Mouse (Mus musculus) lung, embryonic 15.5 days (tissue): ENCODE measurements around the gene Ccdc34. TPM values are rescaled to one million over a fixed set of nuclear protein-coding genes. Genes with fewer than 3 reads are reported as not detected.

Experiments
- ATAC-seq: fragments of 200-750 bp; cut with Nextera tagmentation; 2 replicates; pipeline ENCODE4 v1.8.0; 2017; ENCODE audit warnings: moderate number of reproducible peaks, borderline replicate concordance; ENCODE audit not compliant: low FRiP score, low TSS enrichment; ENCODE audit errors: extremely low read depth
- H3K27ac ChIP-seq: fragments of 300-500 bp; sonication (generic); 2 replicates; pipeline ENCODE4 v1.5.1; 2015; ENCODE audit warnings: moderate library complexity, mild to moderate bottlenecking, inconsistent platforms
- H3K27me3 ChIP-seq: fragments of 300-500 bp; sonication (generic); 2 replicates; pipeline ENCODE4 v1.6.1; 2015; ENCODE audit warnings: inconsistent platforms
- H3K36me3 ChIP-seq: fragments of 300-500 bp; sonication (generic); 2 replicates; pipeline ENCODE4 v1.6.1; 2015; ENCODE audit warnings: inconsistent platforms
- H3K4me1 ChIP-seq: fragments of 300-500 bp; sonication (generic); 2 replicates; pipeline ENCODE4 v1.6.1; 2015; ENCODE audit warnings: inconsistent platforms
- H3K4me2 ChIP-seq: fragments of 300-500 bp; sonication (generic); 2 replicates; pipeline ENCODE4 v1.6.1; 2015; ENCODE audit warnings: inconsistent platforms, mild to moderate bottlenecking, moderate library complexity
- H3K4me3 ChIP-seq: fragments of 300-500 bp; sonication (generic); 2 replicates; pipeline ENCODE4 v1.5.1; 2015; ENCODE audit warnings: mild to moderate bottlenecking, inconsistent platforms
- H3K9ac ChIP-seq: fragments of 300-500 bp; sonication (generic); 2 replicates; pipeline ENCODE4 v1.6.1; 2015; ENCODE audit warnings: inconsistent platforms
- H3K9me3 ChIP-seq: fragments of 300-500 bp; sonication (generic); 2 replicates; pipeline ENCODE4 v1.6.1; 2016; ENCODE audit warnings: inconsistent platforms
- WGBS: fragments of 180-500 bp; shearing (Covaris S2); methylation state at CpG from one replicate; pipeline ENCODE4 v1.1.7; 2015; 5-methylcytosine and 5-hydroxymethylcytosine counted together
- polyA plus RNA-seq: library from polyadenylated mRNA; unstranded; fragments of >200 nt; fragmentation: Nextera tagmentation; extraction: Ambion mirVana; gene quantifications from 2 replicates; pipeline ENCODE4 v1.2.1, GENCODE M21; 2015

Ccdc34 gene
- polyA plus RNA-seq, 1 experiment from 2014 or later, result 36.8 TPM

- Histone ChIP-seq H3K36me3 (no peaks in the 10 kb centered on the region), H3K27ac (no peak overlapping the region), H3K9ac (no peak overlapping the region), H3K4me1 (no peaks in the 10 kb centered on the region), H3K4me2 (no peak overlapping the region), H3K27me3 (peaks cover 15% of the 10 kb centered on the region; the same call in 1 of the 2 replicates), H3K4me3 (no peak overlapping the region), H3K9me3 (no peaks in the 10 kb centered on the region)
- no peak for ATAC-seq
- 62% methylated on average over 3 of the region's 3 CpGs for whole genome bisulfite sequencing
Measured at GRCm38 (mm10) chr2:110005596-110006239, 11.9 kb upstream of the Ccdc34 start.

DNA sequence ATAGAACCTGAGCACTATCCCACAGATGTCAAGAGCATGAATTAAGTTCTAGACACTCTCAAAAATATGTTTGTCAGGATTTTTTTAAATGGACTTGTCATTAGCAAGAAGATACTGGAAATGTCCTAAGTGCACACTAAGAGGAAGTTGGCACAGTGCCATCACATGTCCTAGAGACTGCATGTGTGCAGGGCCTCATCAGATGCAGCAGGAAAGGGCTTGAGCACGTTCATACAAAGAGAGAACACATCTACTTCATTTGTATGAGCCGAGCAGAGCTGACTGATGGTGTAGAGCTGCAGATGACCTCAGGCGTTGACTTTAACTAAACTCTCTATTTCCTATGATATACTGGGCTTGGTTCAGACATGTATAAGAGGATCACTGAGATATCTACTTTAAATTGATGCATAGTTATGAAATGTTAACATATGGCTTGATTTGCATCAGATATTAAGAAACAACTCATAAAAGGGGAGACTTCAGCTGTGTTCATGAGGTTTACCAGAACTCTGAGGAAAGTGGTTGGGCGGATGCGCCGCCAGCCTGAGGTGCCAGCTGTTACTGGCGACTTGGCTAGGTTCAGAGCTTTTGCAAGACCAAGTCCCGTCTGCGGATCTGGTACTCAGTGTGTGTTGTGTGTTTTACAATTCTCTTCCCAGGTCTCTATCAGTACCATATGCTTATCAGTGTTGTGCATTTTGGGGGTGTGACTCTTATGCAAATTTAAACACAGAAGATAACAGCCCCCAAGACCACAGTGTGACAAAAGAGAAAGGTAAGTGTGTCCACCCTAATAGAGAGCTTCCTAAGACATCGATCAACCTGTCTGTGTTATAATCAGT, 10.0 kb upstream of the Ccdc34 start:
- Histone ChIP-seq H3K4me1 (no peaks in the 10 kb centered on the region), H3K27me3 (peaks cover 12% of the 10 kb centered on the region; the same call in 1 of the 2 replicates), H3K9me3 (no peaks in the 10 kb centered on the region), H3K9ac (no peak overlapping the region), H3K4me3 (no peak overlapping the region), H3K27ac (no peak overlapping the region), H3K36me3 (no peaks in the 10 kb centered on the region), H3K4me2 (no peak overlapping the region)
- ATAC-seq, result no peak
- 84% methylated on average over 10 of the region's 10 CpGs for WGBS

GRCm38 (mm10) chr2:110009449-110009848, 8.2 kb upstream of the Ccdc34 start:
- Histone ChIP-seq H3K4me1 (no peaks in the 10 kb centered on the region), H3K4me2 (no peak overlapping the region), H3K36me3 (no peaks in the 10 kb centered on the region), H3K27me3 (peaks cover 12% of the 10 kb centered on the region; the same call in 1 of the 2 replicates), H3K9me3 (no peaks in the 10 kb centered on the region), H3K27ac (no peak overlapping the region), H3K4me3 (no peak overlapping the region), H3K9ac (no peak overlapping the region)
- no peak for ATAC-seq

DNA sequence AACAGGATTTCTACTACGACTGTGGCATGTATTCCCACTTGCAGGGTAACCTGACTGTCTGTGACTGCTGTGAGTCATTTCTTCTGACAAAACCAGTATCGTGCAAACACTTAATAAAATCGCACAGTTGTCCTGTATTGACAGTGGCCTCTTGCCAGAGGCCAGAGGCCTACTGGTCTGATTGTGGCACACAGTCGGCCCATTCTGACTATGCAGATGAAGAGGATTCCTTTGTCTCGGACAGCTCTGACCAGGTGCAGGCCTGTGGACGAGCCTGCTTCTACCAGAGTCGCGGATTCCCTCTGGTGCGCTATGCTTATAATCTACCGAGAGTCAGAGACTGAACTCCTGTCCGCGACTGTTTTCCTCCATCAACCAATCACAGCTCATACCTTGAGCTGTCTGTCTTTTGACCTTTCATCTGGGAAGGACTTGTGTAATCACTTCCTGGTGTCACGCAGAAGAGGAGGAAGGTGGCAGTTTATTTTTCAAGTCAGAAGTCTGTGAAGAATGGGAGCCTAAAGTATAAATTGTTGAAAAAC, 5.4 kb upstream of the Ccdc34 start:
- H3K4me1 ChIP-seq, result no peaks in the 10 kb centered on the region
- peaks cover 9% of the 10 kb centered on the region; the same call in 1 of the 2 replicates for H3K27me3 ChIP-seq
- no peak overlapping the region for H3K27ac ChIP-seq
- no peaks in the 10 kb centered on the region for H3K9me3 ChIP-seq
- no peak overlapping the region for H3K4me3 ChIP-seq
- H3K9ac ChIP-seq, result no peak overlapping the region
- WGBS, result 78% methylated on average over 13 of the region's 13 CpGs
- ATAC-seq, result no peak
- H3K36me3 ChIP-seq, result no peaks in the 10 kb centered on the region
- no peak overlapping the region for H3K4me2 ChIP-seq

DNA sequence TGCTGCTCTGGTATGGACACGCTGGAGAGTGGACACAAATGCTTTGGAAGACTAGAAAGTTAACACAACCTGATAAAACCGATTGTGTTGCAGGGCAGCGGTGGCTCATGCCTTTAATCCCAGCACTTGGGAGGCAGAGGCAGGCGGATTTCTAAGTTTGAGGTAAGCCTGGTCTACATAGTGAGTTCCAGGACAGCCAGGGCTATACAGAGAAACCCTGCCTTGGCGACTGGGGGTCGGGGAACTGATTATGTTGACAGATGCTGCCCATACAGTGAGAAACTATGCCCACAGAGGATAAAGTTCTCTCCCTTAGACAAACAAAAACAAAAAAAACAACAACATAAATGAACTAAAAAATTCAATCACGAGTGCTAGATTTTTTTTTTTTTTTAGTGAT, 530 bp upstream of the Ccdc34 start:
- 36% methylated on average over 7 of the region's 7 CpGs for WGBS
- H3K27ac ChIP-seq, result no peak overlapping the region
- H3K4me1 ChIP-seq, result peaks cover 11% of the 10 kb centered on the region; the same call in 1 of the 2 replicates
- no peak for ATAC-seq
- H3K9ac ChIP-seq, result peak overlapping the region; percentile 85
- peaks cover 7% of the 10 kb centered on the region for H3K36me3 ChIP-seq
- no peaks in the 10 kb centered on the region for H3K27me3 ChIP-seq
- peak overlapping the region; percentile 81 for H3K4me3 ChIP-seq
- no peaks in the 10 kb centered on the region for H3K9me3 ChIP-seq
- H3K4me2 ChIP-seq, result peak overlapping the region; percentile 68

- Histone ChIP-seq H3K4me2 (peak overlapping the region; percentile 68; the same call in 1 of the 2 replicates), H3K27me3 (no peaks in the 10 kb centered on the region), H3K4me3 (no peak overlapping the region), H3K9ac (no peak overlapping the region), H3K36me3 (peaks cover 10% of the 10 kb centered on the region), H3K27ac (no peak overlapping the region), H3K9me3 (no peaks in the 10 kb centered on the region), H3K4me1 (peaks cover 11% of the 10 kb centered on the region; the same call in 1 of the 2 replicates)
- no peak for ATAC-seq
- WGBS, result 90% methylated on average over 4 of the region's 4 CpGs
Measured at GRCm38 (mm10) chr2:110019656-110020055, 2.0 kb downstream of the Ccdc34 start.

DNA sequence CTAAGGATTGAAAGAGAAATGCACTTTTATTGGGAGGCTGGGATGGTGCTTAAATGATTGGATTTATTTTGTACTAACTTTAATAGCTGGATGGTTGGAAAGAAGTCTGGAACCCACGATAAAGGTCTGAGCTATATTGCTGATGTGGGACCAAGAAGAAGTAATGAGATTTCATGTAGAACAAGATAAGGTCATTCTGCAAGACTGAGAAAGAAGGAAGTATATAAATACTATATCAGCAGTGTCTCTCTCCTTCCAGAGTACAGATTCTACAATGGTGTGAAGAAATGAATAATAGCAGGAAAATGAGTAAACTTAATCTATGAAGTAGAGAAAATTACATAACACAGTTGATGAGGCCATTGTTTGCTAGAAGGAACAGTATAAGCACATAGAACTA, 2.8 kb downstream of the Ccdc34 start:
- H3K9ac ChIP-seq, result no peak overlapping the region
- no peak overlapping the region for H3K27ac ChIP-seq
- peaks cover 11% of the 10 kb centered on the region; the same call in 1 of the 2 replicates for H3K4me1 ChIP-seq
- no peak overlapping the region for H3K4me2 ChIP-seq
- H3K4me3 ChIP-seq, result no peak overlapping the region
- no peaks in the 10 kb centered on the region for H3K9me3 ChIP-seq
- ATAC-seq, result no peak
- WGBS, result 88% methylated on average over 1 of the region's 1 CpGs
- peaks cover 10% of the 10 kb centered on the region for H3K36me3 ChIP-seq
- no peaks in the 10 kb centered on the region for H3K27me3 ChIP-seq

- Histone ChIP-seq H3K9ac (no peak overlapping the region), H3K27ac (no peak overlapping the region), H3K4me2 (no peak overlapping the region), H3K27me3 (no peaks in the 10 kb centered on the region), H3K4me3 (no peak overlapping the region), H3K4me1 (peaks cover 12% of the 10 kb centered on the region; the same call in 1 of the 2 replicates), H3K9me3 (no peaks in the 10 kb centered on the region), H3K36me3 (peaks cover 10% of the 10 kb centered on the region; the same call in 1 of the 2 replicates)
- ATAC-seq, result no peak; the same call in 1 of the 2 replicates
- WGBS, result 15% methylated on average over 4 of the region's 4 CpGs
Measured at GRCm38 (mm10) chr2:110036265-110036664, 18.6 kb downstream of the Ccdc34 start.

DNA sequence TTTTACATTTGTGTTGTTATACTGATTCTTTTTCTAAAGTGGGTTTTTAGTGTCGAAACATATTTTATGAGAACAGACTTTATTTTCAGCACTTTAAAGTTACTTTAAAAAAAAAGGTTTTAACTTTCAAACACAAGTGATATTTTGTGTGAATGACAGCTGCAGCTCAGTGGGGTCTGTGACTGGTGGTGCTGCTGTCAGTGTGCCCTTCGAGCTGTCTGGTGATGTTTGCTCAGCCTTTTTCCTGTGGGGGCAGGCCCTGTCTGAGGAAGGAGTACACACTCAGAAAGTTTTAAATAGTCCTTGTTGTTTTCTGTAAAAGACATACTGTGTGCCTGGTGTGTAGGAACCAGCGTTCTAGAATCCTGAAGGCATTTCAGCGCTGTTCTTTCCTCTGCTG, 19.0 kb downstream of the Ccdc34 start:
- 38% methylated on average over 4 of the region's 4 CpGs for WGBS
- peaks cover 12% of the 10 kb centered on the region; the same call in 1 of the 2 replicates for H3K4me1 ChIP-seq
- H3K4me2 ChIP-seq, result no peak overlapping the region
- no peak overlapping the region for H3K27ac ChIP-seq
- no peaks in the 10 kb centered on the region for H3K9me3 ChIP-seq
- peaks cover 10% of the 10 kb centered on the region; the same call in 1 of the 2 replicates for H3K36me3 ChIP-seq
- no peak overlapping the region for H3K9ac ChIP-seq
- no peak; the same call in 1 of the 2 replicates for ATAC-seq
- no peak overlapping the region for H3K4me3 ChIP-seq
- H3K27me3 ChIP-seq, result no peaks in the 10 kb centered on the region

GRCm38 (mm10) chr2:110037221-110037620, 19.6 kb downstream of the Ccdc34 start:
- Histone ChIP-seq H3K9me3 (no peaks in the 10 kb centered on the region), H3K4me1 (peaks cover 12% of the 10 kb centered on the region; the same call in 1 of the 2 replicates), H3K27me3 (no peaks in the 10 kb centered on the region), H3K9ac (no peak overlapping the region), H3K36me3 (peaks cover 10% of the 10 kb centered on the region; the same call in 1 of the 2 replicates), H3K4me2 (no peak overlapping the region), H3K27ac (no peak overlapping the region), H3K4me3 (no peak overlapping the region)
- no peak for ATAC-seq
- WGBS, result 51% methylated on average over 2 of the region's 2 CpGs

- H3K4me3 ChIP-seq, result no peak overlapping the region
Measured at GRCm38 (mm10) chr2:110038341-110038740, 20.7 kb downstream of the Ccdc34 start.

More at GRCm38 (mm10) chr2:110038341-110038740, 20.7 kb downstream of the Ccdc34 start:
- H3K9ac ChIP-seq, result no peak overlapping the region
- no peaks in the 10 kb centered on the region for H3K9me3 ChIP-seq
- ATAC-seq, result no peak
- H3K4me2 ChIP-seq, result no peak overlapping the region
- no peak overlapping the region for H3K27ac ChIP-seq
- H3K4me1 ChIP-seq, result peaks cover 12% of the 10 kb centered on the region; the same call in 1 of the 2 replicates
- WGBS, result 72% methylated on average over 5 of the region's 5 CpGs
- no peaks in the 10 kb centered on the region for H3K27me3 ChIP-seq
- peaks cover 4% of the 10 kb centered on the region; the same call in 1 of the 2 replicates for H3K36me3 ChIP-seq
